Mouse (Mus musculus) thymus, adult 2 months (tissue): Measurements from ENCODE around the gene Zar1l.

Experiments
- CTCF ChIP-seq: fragments of 200-500 bp; IDR thresholded peaks from 2 replicates; pipeline ENCODE4 v1.5.1; 2012; ENCODE audit warnings: mild to moderate bottlenecking, control low read depth, low read length, moderate library complexity, borderline replicate concordance; ENCODE audit not compliant: control insufficient read depth, poor library complexity, insufficient read depth; ENCODE audit errors: extremely low read depth
- POLR2A ChIP-seq: fragments of 200-500 bp; IDR thresholded peaks from 2 replicates; pipeline ENCODE4 v1.6.1; 2012; ENCODE audit warnings: mild to moderate bottlenecking, low read length, control low read depth, moderate library complexity; ENCODE audit not compliant: control insufficient read depth, poor library complexity, insufficient read depth; ENCODE audit errors: extremely low read depth

DNA sequence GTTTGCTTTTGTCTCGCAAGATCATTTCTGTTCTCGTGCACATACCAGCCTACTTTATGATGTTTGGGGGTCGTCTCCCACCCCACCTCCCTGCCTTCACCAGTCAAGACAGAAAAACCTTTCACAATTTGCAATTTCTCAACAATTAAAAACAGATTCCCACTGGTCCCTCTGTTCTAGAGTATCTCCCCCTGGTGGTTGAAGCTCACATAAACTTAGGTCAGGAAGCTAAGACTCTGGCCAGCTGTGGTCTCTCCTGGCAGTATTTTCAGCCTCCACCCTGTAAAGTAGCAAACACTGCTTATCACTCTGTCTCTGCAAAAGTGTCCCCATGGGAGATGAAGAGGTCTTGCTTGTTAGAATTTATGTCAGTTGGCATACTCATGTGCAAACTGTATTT lies 32.8 kb downstream of the Zar1l start:
- no peak for TF ChIP-seq POLR2A
- TF ChIP-seq CTCF: no peak
